Mouse (Mus musculus): ENCODE results near the gene Timm10b.

- no peak for TF ChIP-seq CTCF (IDR thresholded peaks at IDR 0.05; ENCODE audit: low read depth, low read length)
- no peak for TF ChIP-seq GATA2 (IDR thresholded peaks at IDR 0.05; ENCODE audit: borderline replicate concordance, low read depth, low read length)
- TF ChIP-seq GATA1 (IDR thresholded peaks at IDR 0.05; ENCODE audit: borderline replicate concordance, low read length), result no peak
- TF ChIP-seq TAL1 (conservative IDR thresholded peaks at IDR 0.05; ENCODE audit: low read depth, low read length), result no peak
Observed at GRCm38 (mm10) chr7:105608467-105608866, 31.4 kb upstream of the Timm10b start.

Data from G1E (cell line).